12 mouse cellular contexts compared by ENCODE assay signal in the genomic region with DNA sequence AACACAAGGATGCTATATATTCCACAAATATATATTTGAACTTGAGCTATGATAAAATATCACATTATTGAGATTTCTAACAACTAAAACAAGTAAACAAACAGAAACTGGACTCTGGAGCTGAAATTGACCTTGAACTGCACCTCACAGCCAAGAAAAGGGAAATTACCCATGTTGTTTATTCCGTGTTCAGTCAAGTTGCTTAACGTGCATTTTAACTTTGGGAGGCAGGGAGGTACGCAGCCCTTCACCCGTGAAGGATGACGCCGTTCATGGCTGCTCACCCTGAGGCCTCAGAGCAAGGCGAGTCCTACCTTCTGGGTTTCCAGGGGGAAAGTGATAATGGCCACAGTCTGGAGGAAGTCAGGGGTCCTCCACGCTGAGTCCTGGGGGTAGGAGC.
"Had no signal": no experiment of that assay in that cellular context is flagged by ENCODE, and none has a peak within 500 bp of the region (broad histone marks: within the 10 kb centered on the region; RNA-seq: fewer than 3 reads in every experiment).

No protein-coding gene starts in this region.

- H3K27ac ChIP-seq: intestine, embryonic 15.5 days; limb, embryonic 15.5 days; liver, embryonic 14.5 days; neural tube, embryonic 15.5 days had no signal

- H3K9me3 ChIP-seq: intestine, embryonic 15.5 days; limb, embryonic 15.5 days; neural tube, embryonic 15.5 days had no signal

- H3K4me3 ChIP-seq: intestine, embryonic 15.5 days; limb, embryonic 15.5 days; myocyte; neural tube, embryonic 15.5 days had no signal

- H3K36me3 ChIP-seq: intestine, embryonic 15.5 days; limb, embryonic 15.5 days; neural tube, embryonic 15.5 days had no signal

- DNase-seq: layer of hippocampus, adult 9-11 months; layer of hippocampus, postnatal 36 days; lung, adult 18-20 months; midbrain, embryonic 14.5 days; right cerebral cortex, adult 18-20 months; right cerebral cortex, postnatal 25 days; thymus, postnatal 36 days had no signal

- H3K4me2 ChIP-seq: intestine, embryonic 15.5 days; limb, embryonic 15.5 days; neural tube, embryonic 15.5 days had no signal

- H3K4me1 ChIP-seq: intestine, embryonic 15.5 days; limb, embryonic 15.5 days had no signal

- H3K27me3 ChIP-seq: intestine, embryonic 15.5 days; limb, embryonic 15.5 days; neural tube, embryonic 15.5 days had no signal

- H3K9ac ChIP-seq: intestine, embryonic 15.5 days; limb, embryonic 15.5 days; liver, embryonic 14.5 days; neural tube, embryonic 15.5 days had no signal

- ATAC-seq: intestine, embryonic 15.5 days had no signal
